Mouse (Mus musculus) retina, embryonic 14.5 days (tissue): ENCODE results near the gene Vdac1.
A peak's percentile ranks its signal among the peaks of the same experiment; 100 is the strongest.

Source experiments
- DNase-seq: peaks from one replicate; pipeline ENCODE4 v3.0.0-alpha.2; 2015; ENCODE audit warnings: low spot score

The Vdac1 gene

GRCm38 (mm10) chr11:52360471-52361277, at the start of gene Vdac1:
Gene Vdac1 (plus strand): TSS chr11:52360860.
- DNase-seq: peak; percentile 91

DNA sequence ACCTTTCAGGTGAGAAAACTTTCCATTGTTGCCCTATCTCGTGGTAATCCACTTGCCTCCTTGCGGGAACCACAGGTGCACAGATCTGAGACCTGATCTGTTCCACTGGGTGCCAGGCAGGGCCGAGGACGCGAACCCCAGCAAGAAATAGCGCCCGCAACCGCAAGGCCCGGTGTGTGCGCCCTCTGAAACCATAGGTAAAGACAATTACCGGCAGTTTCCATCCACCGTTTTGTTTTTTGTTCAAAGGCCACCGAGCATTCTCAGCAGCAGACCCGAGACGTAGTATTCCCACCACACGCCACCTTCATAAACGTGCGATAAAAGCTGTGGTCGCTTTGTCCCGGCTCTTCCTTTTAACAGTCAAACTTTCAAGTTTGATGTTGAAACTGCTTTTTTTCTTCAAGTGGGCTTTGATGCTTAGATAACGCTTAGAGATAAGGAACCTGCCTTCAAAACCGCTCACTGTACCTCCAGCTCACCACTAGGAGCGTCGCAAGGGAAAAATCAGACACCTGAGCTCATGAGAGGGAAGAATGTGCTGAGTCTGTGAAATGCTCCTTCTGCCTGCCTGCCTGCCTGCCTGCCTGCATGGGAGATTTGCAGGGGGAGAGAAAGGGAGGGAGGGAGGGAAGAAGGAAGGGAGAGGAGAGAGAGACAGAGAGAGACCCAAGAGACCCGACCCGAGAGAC, 46.4 kb upstream of the Vdac1 start:
- DNase-seq: peak; percentile 24

- DNase-seq: no peak
These were observed 42.2 kb upstream of the Vdac1 start for GRCm38 (mm10) chr11:52318445-52318844.

DNA sequence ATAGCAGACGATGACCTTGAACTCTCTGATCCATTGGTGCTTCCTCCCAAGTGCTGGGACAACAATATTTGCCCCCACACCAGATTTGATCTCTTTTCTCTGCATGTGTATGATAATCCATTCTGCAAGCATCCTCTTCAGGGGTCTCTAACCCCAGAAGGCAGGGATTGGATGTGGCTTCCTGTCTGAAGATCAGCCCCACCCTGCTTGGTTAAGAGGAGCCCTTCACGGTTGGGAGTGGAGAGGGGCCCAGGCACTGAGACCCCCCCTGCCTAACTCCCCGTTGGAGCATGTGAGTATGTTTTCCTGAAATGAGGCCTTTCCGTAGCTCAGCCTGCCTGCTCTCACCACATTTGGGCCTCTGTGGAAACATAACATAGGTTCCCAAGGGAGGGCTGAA, 41.0 kb upstream of the Vdac1 start:
- DNase-seq: no peak

DNA sequence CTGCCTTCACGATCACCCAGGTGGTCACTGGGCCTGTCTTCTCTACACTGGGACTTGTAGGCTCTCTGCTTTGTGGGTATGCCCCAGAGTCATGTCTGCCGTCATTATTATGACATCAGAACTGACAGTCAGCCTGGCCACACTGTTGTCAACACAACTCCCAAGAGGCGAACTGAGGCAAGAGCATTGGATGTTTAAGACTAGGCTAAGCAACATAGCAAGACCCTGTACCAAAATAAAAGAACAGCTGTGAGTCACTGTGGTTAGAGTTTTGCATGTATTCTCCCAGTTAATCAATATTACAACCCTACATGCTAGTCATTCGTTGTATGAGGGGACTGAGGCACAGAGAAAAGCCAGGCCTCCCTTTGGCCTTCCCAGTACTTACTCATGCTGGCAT, 40.1 kb upstream of the Vdac1 start:
- no peak for DNase-seq

DNA sequence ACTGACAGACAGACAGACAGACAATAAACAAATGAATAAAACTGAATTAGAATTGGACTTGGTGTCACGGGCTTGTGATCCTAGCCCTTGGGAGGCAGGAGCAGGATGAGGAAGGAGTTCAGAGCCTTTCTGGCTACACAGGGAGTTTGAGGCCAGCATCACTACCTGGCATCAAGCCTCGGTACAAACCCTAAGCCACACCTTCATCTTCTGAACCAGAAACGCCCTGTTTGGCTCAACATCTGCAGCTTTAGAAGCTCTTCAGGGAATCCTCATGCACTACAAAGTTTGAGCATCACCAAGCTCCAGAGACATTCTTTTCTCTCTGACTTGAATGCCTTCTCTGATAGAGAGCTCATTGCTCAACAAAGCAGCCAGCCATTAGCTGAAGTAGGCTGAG, 39.1 kb upstream of the Vdac1 start:
- no peak for DNase-seq

- DNase-seq: no peak
These were observed 36.0 kb upstream of the Vdac1 start for GRCm38 (mm10) chr11:52324442-52325367.

DNA sequence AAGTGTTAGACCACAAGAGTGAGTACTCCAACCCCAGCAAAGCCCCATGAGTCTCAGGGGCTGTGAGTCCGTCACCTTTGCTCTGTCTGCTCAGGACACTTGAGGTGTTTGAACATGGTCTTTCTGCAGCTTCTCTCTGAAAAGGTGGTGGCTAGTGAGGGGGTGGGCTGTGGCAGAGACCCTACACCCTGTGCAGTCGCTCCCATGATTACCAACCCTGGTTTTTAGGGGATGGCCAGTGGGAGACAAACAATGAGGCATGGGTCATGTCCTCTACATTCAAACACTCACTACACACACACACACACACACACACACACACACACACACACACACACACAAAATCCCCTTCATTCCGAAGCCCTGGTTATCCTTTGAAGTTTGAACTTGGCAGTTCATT, 33.3 kb upstream of the Vdac1 start:
- DNase-seq: no peak

GRCm38 (mm10) chr11:52332421-52333118, 28.1 kb upstream of the Vdac1 start:
- DNase-seq: peak; percentile 78

DNA sequence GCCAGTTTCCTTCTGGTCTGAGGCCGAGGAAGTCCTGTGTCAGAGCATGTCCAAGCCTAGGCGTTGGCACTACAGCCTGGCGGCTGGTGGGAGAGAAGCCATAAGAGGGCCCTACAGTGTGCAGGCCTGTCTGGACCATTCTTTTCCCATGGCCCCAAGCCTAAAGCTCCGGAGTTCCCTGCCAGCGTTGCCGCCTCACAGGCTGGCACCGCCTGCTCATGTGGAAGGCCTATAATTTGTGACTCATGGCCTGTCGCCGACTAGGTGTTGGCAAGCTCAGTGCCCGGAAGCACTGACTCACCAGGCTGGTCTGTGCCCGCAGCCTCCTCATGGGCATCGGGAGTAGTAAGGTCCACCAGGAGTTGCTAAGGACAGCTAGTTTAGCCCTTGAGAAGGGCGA, 27.0 kb upstream of the Vdac1 start:
- no peak for DNase-seq

DNA sequence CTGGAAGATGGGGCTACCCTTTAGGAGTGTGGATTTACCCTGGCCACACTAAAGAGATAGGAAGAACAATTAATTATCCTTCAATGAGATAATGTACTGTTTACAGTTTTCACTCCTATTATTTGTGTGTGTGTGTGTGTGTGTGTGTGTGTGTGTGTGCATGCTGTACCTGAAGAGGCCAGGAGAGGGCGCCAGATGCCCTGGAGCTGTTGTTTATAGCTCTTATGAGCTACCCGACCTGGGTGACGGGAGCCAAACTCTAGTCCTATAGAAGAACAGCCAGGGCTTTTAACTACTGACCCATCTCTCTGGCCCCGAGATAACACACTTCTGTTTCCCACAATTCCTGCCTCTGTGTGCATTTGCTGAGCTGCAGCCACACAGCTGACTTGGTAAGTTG, 25.4 kb upstream of the Vdac1 start:
- DNase-seq: no peak

DNA sequence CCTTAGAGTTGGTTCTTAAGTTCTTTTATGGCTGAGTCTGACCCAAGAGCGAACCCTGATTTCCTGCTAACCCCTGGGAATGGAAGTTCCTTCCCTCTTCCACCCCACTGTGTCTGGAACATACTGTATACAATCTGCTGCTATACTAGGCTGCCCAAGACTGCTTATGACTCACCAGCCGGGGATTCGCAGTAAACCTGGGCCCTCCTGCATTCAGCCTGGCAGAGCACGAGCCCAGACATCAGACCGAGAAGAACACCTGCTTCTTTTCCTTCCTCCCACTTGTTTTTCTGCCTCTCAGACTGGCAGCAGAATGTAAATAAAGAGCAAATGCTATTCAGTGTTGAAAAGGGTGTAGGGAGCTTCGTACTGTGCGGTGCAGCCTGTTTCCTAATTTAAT, 24.7 kb upstream of the Vdac1 start:
- no peak for DNase-seq

- no peak for DNase-seq
These were observed 22.9 kb upstream of the Vdac1 start for GRCm38 (mm10) chr11:52337651-52338295.

- no peak for DNase-seq
These were observed 22.3 kb upstream of the Vdac1 start for GRCm38 (mm10) chr11:52338351-52338750.

GRCm38 (mm10) chr11:52339098-52339497, 21.6 kb upstream of the Vdac1 start:
- DNase-seq: no peak

DNA sequence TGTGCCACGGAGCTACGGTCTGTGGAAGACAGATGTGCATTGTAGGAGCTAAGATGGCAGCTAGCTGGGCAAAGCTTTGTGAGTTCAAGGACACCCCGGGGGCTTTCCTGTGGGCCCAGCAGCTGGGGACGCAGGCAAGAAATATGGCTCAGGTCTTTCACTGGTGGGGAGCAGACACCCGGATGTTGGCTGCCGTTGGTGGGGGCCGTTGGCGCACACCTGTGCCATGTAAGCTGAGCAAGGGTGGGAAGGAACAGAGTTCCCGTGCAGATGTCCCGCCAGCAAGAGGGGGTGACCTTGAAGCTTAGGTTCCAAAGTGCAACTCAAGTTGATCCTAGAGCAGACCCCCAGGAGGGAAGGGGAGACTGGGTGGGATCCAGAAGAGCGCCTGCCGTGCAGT, 21.1 kb upstream of the Vdac1 start:
- no peak for DNase-seq

GRCm38 (mm10) chr11:52340123-52340864, 20.4 kb upstream of the Vdac1 start:
- no peak for DNase-seq

- DNase-seq: peak; percentile 25
These were observed 19.7 kb upstream of the Vdac1 start for GRCm38 (mm10) chr11:52341001-52341400.

- DNase-seq: no peak
These were observed 19.2 kb upstream of the Vdac1 start for GRCm38 (mm10) chr11:52341476-52341875.

- no peak for DNase-seq
These were observed 18.4 kb upstream of the Vdac1 start for GRCm38 (mm10) chr11:52342296-52342695.

DNA sequence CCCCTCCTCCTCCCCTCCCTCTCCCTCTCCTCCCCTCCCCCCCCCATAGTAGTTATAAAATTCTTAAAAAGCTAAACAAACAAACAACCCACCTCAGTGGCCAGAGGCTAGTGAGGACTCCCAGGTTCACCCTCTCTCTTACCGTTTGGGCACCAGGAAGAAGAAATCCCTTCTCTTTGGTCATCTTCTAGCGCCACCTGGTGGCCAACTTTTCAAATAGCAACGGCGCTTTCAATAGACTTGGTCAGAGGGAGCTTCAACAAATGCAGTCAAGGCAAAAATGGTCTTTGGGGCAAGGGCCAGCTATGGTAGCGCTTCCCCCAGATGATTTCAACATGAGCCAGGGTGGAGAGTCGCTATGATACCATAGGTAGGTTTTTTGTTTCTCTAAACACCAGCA, 17.5 kb upstream of the Vdac1 start:
- DNase-seq: peak; percentile 95
